8 mouse cellular contexts compared by ENCODE assay signal in the genomic region with DNA sequence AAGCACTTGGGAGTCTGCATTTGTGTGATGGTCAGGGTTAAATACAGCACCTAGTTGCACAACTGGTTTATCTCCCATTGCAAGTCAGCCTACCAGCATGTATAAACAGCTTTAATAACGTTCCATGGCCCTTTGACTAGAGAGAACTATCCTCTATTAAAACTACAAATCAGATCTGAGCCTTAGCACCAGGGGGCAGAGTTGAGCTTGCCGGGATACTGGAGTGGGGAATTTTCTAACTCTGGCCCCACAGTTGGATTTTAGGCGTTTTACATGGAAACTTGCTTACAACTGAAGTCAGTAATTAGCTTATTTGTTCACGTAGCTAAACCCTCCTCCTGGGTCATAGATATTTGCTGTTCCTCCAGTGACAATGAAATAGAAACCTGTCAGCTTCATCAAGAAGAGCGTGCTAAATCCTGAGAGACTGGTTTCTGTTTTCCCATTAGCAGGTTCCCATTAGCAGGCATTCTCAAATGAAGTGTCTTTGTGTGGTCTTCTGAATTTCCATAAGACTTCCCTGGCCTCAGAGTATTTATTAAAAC. TPM values are rescaled to one million over a fixed set of nuclear protein-coding genes. Genes with fewer than 3 reads are reported as not detected.
DNase-seq lines count a peak whose midpoint lies in the region; ATAC-seq and TF ChIP-seq lines count a peak whose summit lies in the region.

No protein-coding gene starts in this region.

- no peak overlapping the region for H3K4me2 ChIP-seq in limb, embryonic 11.5 days (ENCODE audit: low read depth, severe bottlenecking)
- H3K4me2 ChIP-seq in heart, postnatal 0 days (ENCODE audit: low read depth, low read length) = no peak overlapping the region

- no peaks in the 10 kb centered on the region for H3K27me3 ChIP-seq in limb, embryonic 11.5 days (ENCODE audit: control insufficient read depth, insufficient read depth, low read length)
- H3K27me3 ChIP-seq in limb, embryonic 10.5 days (ENCODE audit: low read depth, poor library complexity, severe bottlenecking) = no peaks in the 10 kb centered on the region
- no peaks in the 10 kb centered on the region for H3K27me3 ChIP-seq in heart, postnatal 0 days (ENCODE audit: control insufficient read depth, insufficient read depth, low read length)

- 0 out of 2 replicates have a peak overlapping the region, but pooled peaks have one; percentile 30 for H3K27ac ChIP-seq in limb, embryonic 11.5 days (replicated peaks; ENCODE audit: low read depth, low read length)
- no peak overlapping the region for H3K27ac ChIP-seq in limb, embryonic 10.5 days
- H3K27ac ChIP-seq in heart, postnatal 0 days (ENCODE audit: low read depth) = 0 out of 2 replicates have a peak overlapping the region, but pooled peaks have one; percentile 14

- no peaks in the 10 kb centered on the region for H3K36me3 ChIP-seq in limb, embryonic 11.5 days (ENCODE audit: control insufficient read depth, insufficient read depth, low read length)
- peaks cover 9% of the 10 kb centered on the region for H3K36me3 ChIP-seq in limb, embryonic 10.5 days
- H3K36me3 ChIP-seq in heart, postnatal 0 days (replicated peaks; ENCODE audit: control insufficient read depth, insufficient read depth, low read length) = peaks cover 26% of the 10 kb centered on the region

- no peak overlapping the region for H3K4me3 ChIP-seq in limb, embryonic 11.5 days (ENCODE audit: low read depth, low read length)
- H3K4me3 ChIP-seq in limb, embryonic 10.5 days = no peak overlapping the region
- H3K4me3 ChIP-seq in heart, postnatal 0 days (ENCODE audit: low read depth, low read length) = no peak overlapping the region
- H3K4me3 ChIP-seq in lung, adult 2 months (replicated peaks; ENCODE audit: extremely low read depth, low read depth, low read length) = no peak overlapping the region

- no peak for TF ChIP-seq POLR2A in lung, adult 2 months (IDR thresholded peaks at IDR 0.05; ENCODE audit: borderline replicate concordance, extremely low read depth, low read depth, low read length)

- no peak for ATAC-seq in limb, embryonic 11.5 days (ENCODE audit: insufficient number of reproducible peaks, low FRiP score, low TSS enrichment, low read depth)
- no peak for ATAC-seq in heart, postnatal 0 days (ENCODE audit: insufficient read depth, low read depth)

- no peak overlapping the region for H3K9ac ChIP-seq in limb, embryonic 11.5 days (ENCODE audit: low read length)
- H3K9ac ChIP-seq in heart, postnatal 0 days (replicated peaks; ENCODE audit: low read depth, low read length) = no peak overlapping the region

- H3K9me3 ChIP-seq in limb, embryonic 11.5 days (ENCODE audit: control insufficient read depth, low read length) = no peaks in the 10 kb centered on the region
- H3K9me3 ChIP-seq in limb, embryonic 10.5 days (replicated peaks) = no peaks in the 10 kb centered on the region
- no peaks in the 10 kb centered on the region for H3K9me3 ChIP-seq in heart, postnatal 0 days (replicated peaks; ENCODE audit: control insufficient read depth, low read length)

- TF ChIP-seq EP300 in heart, postnatal 0 days (IDR thresholded peaks at IDR 0.05; ENCODE audit: low read depth) = no peak

- peaks cover 25% of the 10 kb centered on the region for H3K4me1 ChIP-seq in limb, embryonic 11.5 days (ENCODE audit: control insufficient read depth, insufficient read depth, low read length)
- peaks cover 57% of the 10 kb centered on the region for H3K4me1 ChIP-seq in limb, embryonic 10.5 days
- peaks cover 42% of the 10 kb centered on the region for H3K4me1 ChIP-seq in heart, postnatal 0 days (ENCODE audit: control insufficient read depth, insufficient read depth)
- no peaks in the 10 kb centered on the region for H3K4me1 ChIP-seq in lung, adult 2 months (ENCODE audit: control insufficient read depth, insufficient read depth, low read length)

- WGBS in limb, embryonic 11.5 days = 41% methylated on average over 5 of the region's 5 CpGs
- WGBS in limb, embryonic 10.5 days = 42% methylated on average over 5 of the region's 5 CpGs
- WGBS in heart, postnatal 0 days = 42% methylated on average over 5 of the region's 5 CpGs
- WGBS in lung, adult 2 months = 51% methylated on average over 5 of the region's 5 CpGs

- peak; percentile 58 for TF ChIP-seq CTCF in heart, postnatal 0 days (IDR thresholded peaks at IDR 0.05; ENCODE audit: low read depth)
- peak; percentile 36; the same call in 1 of the 2 replicates for TF ChIP-seq CTCF in lung, adult 2 months (IDR thresholded peaks at IDR 0.05; ENCODE audit: insufficient read depth, low read length)

- peak; percentile 73 for DNase-seq in adrenal gland, postnatal 10 days
- DNase-seq in adrenal gland, postnatal 4 days (ENCODE audit: low spot score in 2 of 2) = no peak
- peak; percentile 73 for DNase-seq in limb, embryonic 11.5 days (ENCODE audit: low spot score)
- no peak for DNase-seq in limb, embryonic 10.5 days (ENCODE audit: low spot score)
- DNase-seq in cerebellum, postnatal 25 days = peak; percentile 57 to 77
- DNase-seq in heart, postnatal 0 days (ENCODE audit: low spot score) = peak; percentile 28
- DNase-seq in lung, adult 2 months = peak; percentile 26
- DNase-seq in thymus, adult 18-20 months = no peak

RNA-seq across cellular contexts. Expression of a gene that starts 8.0 kb away (rescaled TPM):
- total RNA-seq in adrenal gland, postnatal 10 days (2021) = 10 to 100 TPM; 63.1 to 83.1 TPM
- 10 to 100 TPM; 66.2 to 71.2 TPM for total RNA-seq in adrenal gland, postnatal 4 days (2021)
- polyA plus RNA-seq in limb, embryonic 11.5 days (2014; fragmentation: Nextera tagmentation; extraction: Ambion mirVana) = 58.1 and 59.0 TPM in 2 replicates
- polyA plus RNA-seq in limb, embryonic 10.5 days (2016; fragmentation: Nextera tagmentation; extraction: Ambion mirVana) = 59.0 and 62.6 TPM in 2 replicates
- total RNA-seq in heart, postnatal 0 days (2014; rRNA removed; ENCODE audit: low replicate concordance) = 153 and 163 TPM in 2 replicates
- polyA plus RNA-seq in heart, postnatal 0 days (2015; fragmentation: Nextera tagmentation; extraction: Ambion mirVana) = 218 TPM in 2 replicates
- 27.9 and 49.9 TPM in 2 replicates for polyA plus RNA-seq in lung, adult 2 months (2012; rRNA removed)

Comparison
In these comparisons a context has a peak if more than half of its experiments do, and no peak if none do; other contexts are left out.
1. DNase-seq: peak in adrenal gland, postnatal 10 days (single experiment), limb, embryonic 11.5 days (single experiment), cerebellum, postnatal 25 days (2 of 2), heart, postnatal 0 days (single experiment) and lung, adult 2 months (single experiment); none in adrenal gland, postnatal 4 days (0 of 2), limb, embryonic 10.5 days (single experiment) and thymus, adult 18-20 months (0 of 2).